Mouse (Mus musculus) cortical plate, adult 2 months (tissue): ENCODE measurements at regions not wholly inside any gene's neighbourhood (a gene's known extent, or its start where the extent isn't known, plus 50 kb on each side); places are given as distances from the start of the nearest gene placed in this dataset.

Source experiments
- H3K27ac ChIP-seq: fragments of 200-500 bp; 2 replicates; pipeline ENCODE4 v1.5.1; 2012; ENCODE audit warnings: low read length, control low read depth, inconsistent platforms; ENCODE audit not compliant: insufficient read depth
- H3K4me1 ChIP-seq: fragments of 200-500 bp; 2 replicates; pipeline ENCODE4 v1.6.1; 2011; ENCODE audit warnings: low read length; ENCODE audit not compliant: control insufficient read depth, insufficient read depth
- H3K4me3 ChIP-seq: fragments of 200-500 bp; 2 replicates; pipeline ENCODE4 v1.5.1; 2011; ENCODE audit warnings: mild to moderate bottlenecking, low read length, control low read depth; ENCODE audit not compliant: insufficient read depth
- CTCF ChIP-seq: fragments of 200-500 bp; IDR thresholded peaks from 2 replicates; pipeline ENCODE4 v1.5.1; 2011; ENCODE audit warnings: mild to moderate bottlenecking, control low read depth, low read length; ENCODE audit not compliant: insufficient read depth; ENCODE audit errors: extremely low read depth
- POLR2A ChIP-seq: fragments of 200-500 bp; IDR thresholded peaks from 2 replicates; pipeline ENCODE4 v1.6.1; 2011; ENCODE audit warnings: mild to moderate bottlenecking, low read length, control low read depth; ENCODE audit not compliant: insufficient read depth; ENCODE audit errors: extremely low read depth

- no peak overlapping the region for H3K4me3 ChIP-seq
- no peak overlapping the region for H3K27ac ChIP-seq
- no peak for TF ChIP-seq CTCF
- TF ChIP-seq POLR2A: no peak
- H3K4me1 ChIP-seq: peaks cover 7% of the 10 kb centered on the region
Measured at GRCm38 (mm10) chr8:126877039-126877365, 68.6 kb downstream of the Tomm20 start.

GRCm38 (mm10) chr8:126876300-126877038 lies 69.2 kb downstream of the Tomm20 start:
- no peak overlapping the region for H3K27ac ChIP-seq
- peaks cover 9% of the 10 kb centered on the region for H3K4me1 ChIP-seq
- H3K4me3 ChIP-seq: no peak overlapping the region
- TF ChIP-seq POLR2A (no peak), CTCF (no peak)

- H3K27ac ChIP-seq: no peak overlapping the region
- peaks cover 11% of the 10 kb centered on the region for H3K4me1 ChIP-seq
- no peak for TF ChIP-seq CTCF
- H3K4me3 ChIP-seq: no peak overlapping the region
Measured at GRCm38 (mm10) chr8:126875491-126876155, 70.0 kb downstream of the Tomm20 start.

- H3K4me1 ChIP-seq: peaks cover 11% of the 10 kb centered on the region
- no peak for TF ChIP-seq POLR2A
- 0 out of 2 replicates have a peak, but pooled peaks have one; percentile 14 for TF ChIP-seq CTCF
- no peak overlapping the region for H3K4me3 ChIP-seq
- H3K27ac ChIP-seq: no peak overlapping the region
Measured at GRCm38 (mm10) chr8:126874846-126875245, 70.8 kb downstream of the Tomm20 start.

- TF ChIP-seq POLR2A: no peak
- no peak for TF ChIP-seq CTCF
- Histone ChIP-seq H3K4me3 (no peak overlapping the region), H3K27ac (no peak overlapping the region), H3K4me1 (peaks cover 11% of the 10 kb centered on the region)
Measured at GRCm38 (mm10) chr8:126874126-126874730, 71.4 kb downstream of the Tomm20 start.

GRCm38 (mm10) chr8:126873306-126873705 lies 72.3 kb downstream of the Tomm20 start:
- Histone ChIP-seq H3K27ac (no peak overlapping the region), H3K4me1 (peaks cover 11% of the 10 kb centered on the region), H3K4me3 (no peak overlapping the region)
- TF ChIP-seq CTCF (no peak), POLR2A (no peak)

GRCm38 (mm10) chr8:126872574-126872973 lies 73.1 kb downstream of the Tomm20 start:
- no peak for TF ChIP-seq CTCF
- H3K4me1 ChIP-seq: peaks cover 11% of the 10 kb centered on the region
- peak overlapping the region; percentile 78; the same call in 1 of the 2 replicates for H3K27ac ChIP-seq
- no peak overlapping the region for H3K4me3 ChIP-seq

GRCm38 (mm10) chr8:126872133-126872532 lies 73.5 kb downstream of the Tomm20 start:
- no peak overlapping the region for H3K4me3 ChIP-seq
- H3K4me1 ChIP-seq: peaks cover 11% of the 10 kb centered on the region
- TF ChIP-seq POLR2A: no peak
- no peak for TF ChIP-seq CTCF
- H3K27ac ChIP-seq: peak overlapping the region; percentile 78; the same call in 1 of the 2 replicates

- TF ChIP-seq CTCF (no peak), POLR2A (no peak)
- no peak overlapping the region for H3K27ac ChIP-seq
- peaks cover 11% of the 10 kb centered on the region for H3K4me1 ChIP-seq
- H3K4me3 ChIP-seq: no peak overlapping the region
Measured at GRCm38 (mm10) chr8:126869464-126869850, 76.2 kb downstream of the Tomm20 start.

- TF ChIP-seq CTCF (no peak), POLR2A (no peak)
- Histone ChIP-seq H3K4me3 (no peak overlapping the region), H3K4me1 (peaks cover 11% of the 10 kb centered on the region), H3K27ac (no peak overlapping the region)
Measured at GRCm38 (mm10) chr8:126868831-126869463, 76.7 kb downstream of the Tomm20 start.
